Mouse (Mus musculus): ENCODE results near the gene Sun3.

The Sun3 gene

DNA sequence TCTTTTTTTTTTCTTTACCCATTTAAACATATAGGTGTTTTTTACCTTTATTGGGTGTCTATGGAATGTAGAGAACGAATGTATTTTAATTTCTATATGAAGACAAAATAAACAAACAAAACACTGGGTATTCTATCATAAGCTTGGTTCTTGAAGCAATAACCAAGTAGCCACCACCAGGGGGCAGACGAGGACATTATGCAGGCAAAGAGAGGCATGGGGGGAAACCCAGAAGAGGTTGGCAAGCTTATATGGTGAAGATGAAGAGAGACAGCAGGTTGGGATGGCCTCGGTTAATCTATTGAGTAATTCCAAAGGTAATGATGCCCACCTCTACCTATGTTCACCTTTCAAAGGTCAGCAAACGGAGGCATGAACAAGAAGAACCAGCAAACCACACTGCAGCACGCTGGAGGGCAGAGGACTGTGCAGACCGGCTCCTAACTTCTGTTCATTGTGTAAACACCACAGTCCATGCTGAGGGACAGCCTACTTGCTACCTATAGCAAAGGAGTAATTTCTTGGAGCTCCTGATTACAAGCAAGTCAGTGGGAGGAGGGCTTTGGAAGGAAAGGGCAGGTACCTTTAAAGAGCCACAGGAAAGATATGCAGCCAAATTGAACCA, 65.4 kb downstream of the Sun3 start:
- WGBS, result 45% methylated on average over 6 of the region's 6 CpGs

DNA sequence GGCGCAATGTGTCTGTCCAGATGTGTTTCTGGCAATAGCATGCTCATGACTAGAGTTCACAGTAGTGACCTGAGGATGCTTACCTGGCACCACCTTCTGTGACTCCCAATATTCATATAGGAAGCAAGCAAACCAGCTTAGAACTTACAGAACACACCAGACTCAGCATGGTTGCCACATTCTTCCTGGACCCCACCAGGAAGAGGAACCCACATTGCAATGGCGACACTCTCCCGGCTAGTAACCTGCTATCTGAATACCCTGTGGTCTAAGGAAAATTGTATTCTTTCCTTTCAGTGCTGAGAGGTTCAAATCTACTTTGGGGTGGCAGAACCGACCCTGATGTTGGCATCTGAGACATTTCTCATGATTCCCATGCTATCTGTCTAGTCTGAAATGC, 70.6 kb downstream of the Sun3 start:
- WGBS, result 89% methylated on average over 4 of the region's 4 CpGs

DNA sequence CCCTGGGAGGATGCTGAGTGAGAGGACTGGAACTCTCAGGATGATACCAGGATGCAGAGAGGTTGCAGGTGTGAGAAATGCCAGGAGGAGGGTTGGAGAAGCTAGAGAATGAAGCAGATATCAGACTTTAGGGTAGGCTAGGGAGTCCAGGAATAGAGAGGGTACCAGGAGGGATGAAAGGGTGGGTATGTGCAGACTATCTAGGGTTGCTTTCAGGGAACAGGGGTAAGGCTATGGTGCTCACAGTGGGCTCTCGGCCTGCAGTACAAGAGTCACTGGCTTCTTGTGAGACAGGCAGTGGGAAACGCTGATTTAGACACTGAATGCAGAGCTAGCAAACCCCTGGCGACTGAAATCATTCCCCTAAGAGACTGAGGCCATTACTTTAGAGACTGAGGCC, 75.6 kb downstream of the Sun3 start, which contains the start of gene Pkd1l1:
Pkd1l1 (minus strand) TSS at position 101 of the 400 bp plus-strand sequence.
- 74% methylated on average over 3 of the region's 3 CpGs for WGBS

DNA sequence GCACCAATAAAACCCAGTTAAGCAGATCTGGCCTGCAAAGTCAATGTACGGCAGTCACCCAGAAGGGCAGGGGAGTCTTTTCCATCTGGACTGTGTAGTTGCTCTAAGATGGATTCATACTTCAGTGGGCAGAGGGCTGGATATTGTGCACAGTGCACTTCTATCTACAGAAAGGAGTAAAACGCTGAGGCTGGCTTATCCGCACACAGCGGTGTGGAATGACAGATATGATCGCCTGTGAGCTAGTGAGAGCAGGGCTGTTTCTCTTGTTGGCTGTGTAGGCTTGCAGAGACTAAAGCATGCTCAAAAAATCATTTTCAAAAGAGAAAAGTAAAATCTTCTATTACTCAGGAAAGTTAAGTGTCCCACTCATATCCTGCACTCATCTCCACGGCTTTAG, 76.7 kb downstream of the Sun3 start:
- WGBS, result 94% methylated on average over 6 of the region's 6 CpGs

DNA sequence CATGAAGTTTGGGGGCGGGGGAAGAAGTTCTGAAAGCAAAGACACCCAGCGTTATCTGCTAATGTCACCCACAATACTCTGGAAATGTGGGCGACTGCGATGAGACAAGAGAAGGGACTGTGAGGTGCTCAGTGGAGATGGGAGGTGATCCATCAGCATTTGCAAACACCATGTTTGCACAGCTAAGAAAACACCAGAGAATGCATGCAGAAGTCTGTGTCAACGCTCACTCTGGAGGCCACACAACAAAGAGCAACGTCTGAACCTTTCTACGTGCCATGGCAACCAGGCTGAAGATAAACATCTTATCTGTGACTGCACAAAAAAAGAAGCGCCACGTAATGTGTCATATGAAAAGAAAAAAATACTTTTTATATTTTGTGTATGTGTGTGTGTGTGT, 78.3 kb downstream of the Sun3 start:
- 72% methylated on average over 9 of the region's 9 CpGs for WGBS

DNA sequence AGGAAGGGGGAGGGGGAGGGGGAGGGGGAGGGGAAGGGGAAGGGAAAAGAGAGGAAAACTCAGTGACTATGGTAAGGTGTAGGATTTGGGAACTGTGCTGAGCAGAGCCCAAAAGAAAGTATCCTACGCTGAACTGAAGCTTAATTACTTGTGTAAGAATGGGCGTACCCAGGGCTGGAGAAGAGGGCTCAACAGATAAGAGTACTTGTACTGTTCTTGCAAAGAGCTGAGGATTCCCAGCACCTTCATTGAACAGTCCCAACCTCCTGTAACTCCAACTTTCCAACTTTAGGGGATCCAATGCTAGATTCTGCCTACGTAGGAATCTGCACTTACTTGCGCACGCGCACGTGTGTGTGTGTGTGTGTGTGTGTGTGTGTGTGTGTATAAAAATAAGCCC, 80.7 kb downstream of the Sun3 start:
- WGBS, result 95% methylated on average over 7 of the region's 7 CpGs

Measured in cerebral cortex, adult 2 months (tissue).